Mouse (Mus musculus) adrenal gland, postnatal 36 days (tissue): ENCODE measurements at regions not wholly inside any gene's neighbourhood (a gene's known extent, or its start where the extent isn't known, plus 50 kb on each side); places are given as distances from the start of the nearest gene placed in this dataset.

Experiments
- DNase-seq, 2 experiments: peaks; one replicate each; pipeline ENCODE4 v3.0.0; 2021; ENCODE audit warnings: mixed read lengths in 1 of 2

DNA sequence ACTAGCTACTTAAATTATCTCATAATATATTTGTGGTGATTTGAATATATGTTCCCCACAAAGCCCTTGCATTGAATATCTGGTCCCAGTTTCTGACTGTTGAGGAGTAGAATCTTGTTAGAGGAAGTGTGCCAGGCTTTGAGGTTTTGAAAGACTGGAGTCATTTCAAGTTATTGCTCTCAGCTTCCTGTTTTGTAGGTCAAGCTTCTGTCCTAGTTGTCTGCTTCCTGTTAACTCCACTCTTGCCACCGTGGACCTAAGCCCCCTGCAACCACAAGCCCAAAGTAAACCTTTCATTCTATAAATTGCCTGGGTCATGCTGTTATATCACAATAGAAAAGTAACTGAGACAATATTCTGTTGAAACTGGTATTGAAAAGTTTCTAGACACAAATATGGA is 1232.3 kb upstream of the Lrrc6 start:
- no peak for DNase-seq

DNA sequence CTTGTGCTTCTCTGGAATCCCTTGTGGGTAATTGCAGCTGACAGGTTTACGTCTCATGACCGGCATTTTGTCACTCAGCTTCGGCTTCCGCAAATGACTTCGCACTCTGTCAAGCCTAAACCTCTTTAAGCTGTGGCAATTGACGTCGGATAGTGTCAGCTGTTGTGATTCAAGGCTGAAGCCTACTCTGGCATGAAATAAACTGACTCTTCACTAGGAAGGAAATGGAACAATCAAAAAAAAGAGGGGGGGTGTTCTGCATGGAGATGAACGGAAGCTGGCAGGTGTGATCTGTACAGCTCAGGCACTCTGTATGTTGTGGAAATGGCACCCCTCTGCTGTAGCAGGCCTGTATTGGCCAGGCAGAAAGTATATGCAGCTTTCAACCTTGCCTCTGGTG is 1228.8 kb upstream of the Lrrc6 start:
- DNase-seq: no peak

DNA sequence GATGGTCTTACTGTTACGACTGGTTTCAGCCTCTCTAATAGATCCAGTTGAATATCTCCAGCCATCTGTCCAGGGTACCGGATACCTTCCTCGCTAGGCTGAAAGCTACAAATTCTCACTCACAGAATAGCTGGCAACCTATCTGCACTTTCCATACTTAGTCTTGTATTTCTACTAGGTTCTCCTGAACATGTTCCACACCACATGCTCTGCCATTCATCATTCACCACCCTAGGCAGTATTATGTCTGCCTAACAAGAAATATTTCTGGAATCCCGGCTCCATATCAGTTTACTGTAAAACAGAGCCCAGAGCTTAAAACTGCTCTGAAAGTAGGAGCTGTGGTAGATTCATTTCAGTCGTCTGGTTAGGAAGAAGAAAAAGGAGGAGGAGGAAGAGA is 1224.5 kb upstream of the Lrrc6 start:
- no peak for DNase-seq

DNA sequence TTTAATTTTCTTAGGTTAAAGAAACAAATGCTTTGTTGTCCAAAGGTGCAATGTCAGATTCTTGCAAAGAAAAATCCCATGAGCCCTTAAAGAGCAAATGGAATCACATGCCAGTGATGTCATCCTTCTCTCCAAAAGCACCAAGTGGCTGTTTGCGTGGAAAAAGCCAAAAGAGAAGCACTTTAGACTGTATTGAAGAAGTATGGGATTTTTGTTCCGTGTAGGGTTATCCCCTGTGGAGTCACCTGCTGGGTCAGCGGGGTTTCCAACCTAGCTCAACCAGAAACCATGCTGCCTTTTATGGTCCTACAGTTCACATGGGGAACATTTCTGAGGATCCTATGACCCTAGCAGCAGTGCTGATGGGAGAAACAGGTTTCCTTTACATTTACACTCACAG is 1213.5 kb upstream of the Lrrc6 start:
- no peak for DNase-seq

DNA sequence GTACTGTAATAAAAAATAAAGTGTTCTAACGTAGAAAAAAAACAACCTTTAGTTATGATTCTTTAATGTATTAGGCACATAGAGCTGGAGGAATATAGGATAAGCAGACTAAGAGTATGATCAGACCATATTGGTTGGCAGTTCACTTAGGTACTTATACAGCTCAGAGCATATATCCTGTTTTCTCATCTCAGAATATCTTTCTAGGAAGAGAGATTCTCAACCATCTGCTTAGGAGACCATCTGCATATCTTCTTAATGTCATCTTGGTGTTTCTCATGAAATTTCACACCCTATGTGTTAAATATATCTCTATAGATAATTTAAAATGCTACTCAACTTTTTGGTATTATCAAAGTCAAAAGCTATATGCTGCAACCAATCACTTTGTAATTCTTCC is 1185.4 kb upstream of the Lrrc6 start:
- no peak for DNase-seq

DNA sequence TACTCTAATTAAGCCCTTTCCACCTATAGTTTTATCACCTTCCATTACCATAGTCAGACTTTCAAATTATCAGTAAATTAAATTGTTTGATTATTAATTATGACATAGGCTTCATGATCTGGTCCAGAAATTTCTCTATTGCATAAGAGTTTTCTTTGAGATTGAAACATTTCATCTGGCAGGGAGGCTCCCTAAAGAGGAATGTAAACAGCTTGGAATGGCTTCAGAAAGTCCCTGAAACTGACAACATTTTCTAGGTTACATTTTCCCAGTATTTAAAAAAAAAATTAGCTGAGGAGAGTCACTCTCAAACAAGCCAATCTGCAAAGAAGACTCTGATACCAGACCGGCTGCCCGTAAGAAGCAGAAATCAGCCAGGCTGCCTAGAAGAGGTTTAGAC is 1172.6 kb upstream of the Lrrc6 start:
- no peak for DNase-seq

DNA sequence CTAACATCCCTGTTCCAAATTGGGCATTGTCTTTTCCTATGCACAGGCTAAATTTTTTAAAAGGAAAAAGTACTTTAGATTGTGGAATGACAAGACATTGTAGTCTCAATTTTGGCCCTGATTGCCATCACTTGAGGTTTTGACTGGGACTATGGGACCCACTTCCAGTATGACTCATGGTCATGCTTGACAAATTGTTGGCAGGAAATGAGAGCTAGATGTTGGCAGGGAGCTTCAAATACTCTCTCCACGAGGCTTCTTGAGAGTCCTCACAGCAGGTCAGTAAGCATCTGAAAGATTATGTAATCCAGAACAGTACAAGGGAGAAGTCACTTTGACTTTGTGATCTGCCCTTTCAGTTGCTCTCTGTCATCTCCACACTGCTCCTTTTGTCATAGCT is 1135.4 kb upstream of the Lrrc6 start:
- DNase-seq: peak in 1 of 2 experiments; percentile 3

DNA sequence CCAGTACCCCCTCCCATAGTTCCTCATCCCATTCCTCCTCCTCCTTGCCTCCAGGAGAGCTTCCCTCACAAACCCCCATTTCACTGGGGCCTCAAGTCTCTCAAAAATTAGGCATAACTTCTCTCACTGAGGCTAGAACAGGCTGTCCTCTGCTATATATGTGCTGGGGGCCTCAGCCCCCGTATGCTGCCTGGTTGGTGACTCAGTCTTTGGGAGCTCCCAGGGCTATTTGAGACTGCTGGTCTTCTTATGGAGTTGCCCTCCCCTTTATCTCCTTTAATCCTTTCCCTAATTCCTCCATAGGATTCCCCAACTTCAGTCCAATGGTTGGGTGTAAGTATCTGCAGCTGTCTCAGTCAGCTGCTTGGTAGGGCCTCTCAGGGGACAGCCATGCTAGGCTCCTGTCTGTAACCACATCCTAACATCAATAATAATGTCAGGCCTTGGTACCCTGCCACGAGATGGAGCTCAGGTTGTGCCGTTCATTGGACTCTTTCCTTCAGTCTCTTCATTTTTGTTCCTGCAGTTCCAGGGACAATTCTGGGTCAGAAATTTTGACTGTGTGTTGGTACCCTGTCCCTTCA is 1126.1 kb upstream of the Lrrc6 start:
- DNase-seq: no peak

DNA sequence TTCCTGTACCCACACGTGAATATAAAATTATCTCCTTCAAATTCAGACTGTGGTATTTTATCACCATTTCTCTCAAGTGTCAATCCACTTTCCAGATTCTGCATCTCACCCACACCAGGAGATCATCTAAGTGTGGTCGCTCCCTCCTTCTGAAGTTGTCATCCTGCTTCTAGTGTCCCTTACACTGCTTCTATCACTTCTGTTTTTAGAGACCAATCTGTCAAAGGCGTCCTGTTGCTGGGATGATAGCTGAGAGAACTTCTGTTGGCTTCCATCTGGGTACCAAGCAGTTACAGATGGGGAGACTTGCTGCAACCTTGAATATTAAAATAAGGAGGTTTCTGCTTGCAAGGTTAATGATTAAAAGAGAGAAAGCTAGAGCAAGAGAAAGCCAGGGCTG is 1111.2 kb upstream of the Lrrc6 start:
- no peak for DNase-seq

DNA sequence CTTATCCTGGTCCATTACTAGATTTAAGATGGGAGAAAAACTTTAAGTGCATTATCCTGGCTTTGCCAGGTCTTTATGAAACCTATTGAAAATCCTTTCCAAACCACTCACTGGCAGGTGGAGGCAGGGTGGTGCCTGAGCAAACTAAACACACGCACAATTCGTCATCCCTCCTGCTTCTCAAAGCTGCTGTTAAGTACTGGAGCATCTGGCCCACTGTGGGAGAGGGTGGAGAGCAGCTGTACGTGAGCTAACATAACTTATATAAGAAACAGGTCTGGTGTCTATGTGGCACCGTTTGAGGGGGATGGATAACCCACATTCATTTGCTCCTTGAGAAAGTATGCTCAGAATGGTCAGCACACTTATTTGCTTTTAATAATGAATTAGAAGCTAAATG is 1097.7 kb upstream of the Lrrc6 start:
- DNase-seq: no peak

DNA sequence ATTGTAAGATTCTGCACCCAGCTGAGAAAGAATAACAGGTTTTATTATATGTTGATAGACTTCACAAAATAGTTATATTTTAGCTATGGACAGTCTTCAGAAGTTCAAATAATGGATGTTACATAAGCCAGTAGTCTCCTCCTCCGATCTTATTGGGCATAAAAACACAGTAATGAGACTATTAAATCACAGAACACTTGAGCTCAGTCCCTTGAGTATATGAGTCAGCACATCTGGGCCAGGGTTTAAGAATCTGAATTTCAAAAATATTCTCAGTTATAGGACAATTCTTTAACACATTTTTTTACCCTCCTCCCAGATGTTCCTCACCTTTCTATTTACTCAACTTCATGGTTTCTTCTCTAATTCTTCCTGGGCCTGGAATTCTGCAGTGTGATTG is 1075.9 kb upstream of the Lrrc6 start:
- no peak for DNase-seq

DNA sequence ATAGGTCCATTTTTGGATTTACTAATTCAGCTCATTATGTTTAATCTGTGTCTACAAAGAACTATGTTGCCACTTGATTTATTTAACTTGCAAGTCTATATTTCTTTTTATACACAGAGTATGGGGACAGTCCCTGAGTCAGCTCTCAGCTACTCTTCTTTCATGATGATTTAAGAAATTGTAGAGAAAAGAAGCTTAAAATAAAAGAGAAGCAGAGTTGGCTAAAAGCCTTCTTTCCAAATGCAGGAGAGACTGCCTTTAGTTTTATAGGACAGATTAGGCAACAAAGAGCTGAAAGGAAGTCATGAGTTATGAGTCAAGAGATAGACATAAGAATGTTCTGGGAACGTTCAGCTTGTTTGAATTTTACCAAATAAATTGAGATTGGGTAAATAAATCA is 1070.9 kb upstream of the Lrrc6 start:
- no peak for DNase-seq

DNA sequence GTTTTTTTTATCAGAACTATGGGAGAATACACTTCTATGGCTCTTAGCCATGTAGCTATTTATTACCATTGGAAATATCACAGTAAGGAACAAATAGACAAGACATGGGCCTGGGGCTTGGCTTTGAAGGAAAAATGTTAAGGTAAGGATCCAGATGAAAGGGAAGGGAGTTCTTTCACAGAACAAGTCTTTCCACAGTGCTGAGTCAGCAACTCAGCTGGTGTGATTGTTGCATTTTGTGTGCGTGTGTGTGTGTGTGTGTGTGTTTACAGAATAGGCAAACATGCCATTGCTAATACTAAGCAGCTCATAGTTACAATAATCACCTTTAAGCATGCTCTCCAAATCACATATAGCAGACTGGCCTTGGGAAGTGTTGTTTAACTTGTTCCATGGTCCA is 1056.6 kb upstream of the Lrrc6 start:
- DNase-seq: no peak

DNA sequence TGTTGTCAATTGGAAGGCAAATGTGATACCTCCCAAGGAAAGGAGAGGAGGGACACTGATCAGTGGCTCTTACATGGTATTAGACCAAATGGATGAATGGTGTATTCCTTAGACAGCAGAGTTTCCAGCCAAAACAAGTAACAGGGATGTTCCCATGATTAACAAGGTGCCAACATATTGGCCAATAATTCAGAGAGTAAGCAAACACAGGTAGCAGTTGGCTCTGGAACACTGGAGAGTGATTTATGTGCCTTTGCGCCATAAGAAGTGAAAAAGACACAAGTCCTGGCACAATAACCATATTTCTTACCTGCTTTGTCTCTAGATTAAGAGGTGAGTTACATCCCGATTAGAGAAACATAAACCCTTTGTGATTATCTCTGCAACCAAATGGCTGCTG is 1051.2 kb upstream of the Lrrc6 start:
- DNase-seq: no peak

DNA sequence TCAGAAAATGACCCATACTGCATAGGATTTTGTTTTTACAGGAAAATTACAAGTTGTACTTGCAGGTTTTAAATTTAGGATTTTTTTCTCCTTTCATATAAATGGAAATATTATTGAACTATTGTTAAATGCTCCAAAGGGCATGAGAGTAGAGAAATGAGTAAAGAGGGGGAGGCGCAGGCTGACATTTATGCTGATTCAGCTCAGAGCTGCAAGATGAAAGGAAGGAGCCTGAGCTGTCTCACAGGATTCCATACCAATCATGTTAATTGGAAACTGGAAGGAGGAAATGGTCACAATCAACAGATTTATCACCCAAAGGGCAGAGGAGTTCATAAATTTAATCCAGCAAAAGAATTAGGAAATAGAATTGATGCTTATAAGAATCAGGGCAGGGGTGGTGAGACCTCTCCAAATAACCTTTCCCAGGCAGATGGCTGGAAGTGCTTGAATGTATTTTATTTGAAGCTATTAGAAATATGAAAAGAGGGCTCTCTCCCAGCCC is 1046.2 kb upstream of the Lrrc6 start:
- no peak for DNase-seq

DNA sequence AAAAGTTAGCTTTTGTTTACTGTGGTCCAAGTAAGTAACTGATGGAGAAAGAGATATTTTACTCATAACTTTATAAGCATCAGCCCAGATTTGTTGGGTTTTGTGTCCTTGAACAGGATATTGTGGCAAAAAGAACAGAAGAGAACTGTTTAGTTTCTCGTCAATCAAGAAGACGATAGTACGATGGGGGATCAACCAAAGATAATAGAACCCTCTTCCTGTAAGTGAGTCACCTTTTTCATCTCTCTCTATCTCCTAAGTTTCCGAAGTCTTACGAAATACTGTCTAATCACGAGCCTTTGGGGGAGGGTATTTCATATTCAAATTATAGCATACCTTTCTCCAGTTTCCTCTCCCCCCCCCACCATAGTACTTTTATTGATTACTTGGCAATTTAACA is 1045.0 kb upstream of the Lrrc6 start:
- no peak for DNase-seq

DNA sequence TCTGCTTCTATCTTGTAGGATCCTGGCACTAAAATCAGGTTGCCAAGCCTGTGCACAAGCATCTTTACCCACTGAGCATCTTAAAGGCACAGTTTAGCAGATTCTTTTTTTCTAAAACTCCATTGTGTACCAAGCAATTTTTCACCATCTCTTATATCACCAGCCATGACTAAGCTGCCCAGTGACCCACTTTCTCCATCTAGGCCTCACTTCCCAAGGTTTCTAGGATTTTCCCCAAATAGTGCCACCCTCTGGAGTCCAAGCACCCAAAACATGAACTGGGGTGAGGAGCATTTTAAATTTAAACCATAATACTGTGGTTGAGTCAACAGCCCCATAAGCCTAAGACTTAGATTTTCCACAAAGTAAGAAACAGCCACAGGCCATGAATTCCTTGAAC is 1013.0 kb upstream of the Lrrc6 start:
- no peak for DNase-seq

DNA sequence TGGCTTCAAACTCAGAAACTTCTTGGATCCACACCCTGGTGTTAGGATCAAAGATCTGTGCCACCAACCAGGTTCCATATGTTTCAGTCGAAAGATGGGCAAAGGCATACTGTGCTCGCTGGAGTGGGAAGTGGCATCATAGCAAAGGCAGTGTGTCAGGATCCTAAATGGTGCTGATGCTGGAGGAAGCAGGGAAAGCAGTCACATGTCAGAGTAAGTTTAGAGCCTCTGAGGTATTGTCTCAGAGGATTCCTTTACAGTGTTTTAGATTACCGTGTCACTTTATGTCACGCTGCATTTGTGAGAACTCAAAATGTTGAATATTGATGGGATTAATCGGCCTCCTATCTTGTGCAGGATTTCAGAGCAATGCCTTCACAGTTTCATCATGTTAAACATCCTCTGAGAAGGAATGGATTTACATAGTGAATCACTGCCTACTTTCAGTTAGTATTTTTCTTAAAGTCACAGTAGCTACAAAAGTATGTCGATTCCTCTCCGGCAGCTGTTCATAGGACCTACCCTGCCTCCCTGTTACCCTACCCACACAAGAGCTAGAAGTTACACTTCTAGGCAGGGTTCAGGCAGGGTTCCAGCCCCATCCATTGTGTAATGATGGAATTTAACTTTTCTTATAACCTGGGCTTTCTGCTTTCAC is 994.4 kb upstream of the Lrrc6 start:
- DNase-seq: no peak

DNA sequence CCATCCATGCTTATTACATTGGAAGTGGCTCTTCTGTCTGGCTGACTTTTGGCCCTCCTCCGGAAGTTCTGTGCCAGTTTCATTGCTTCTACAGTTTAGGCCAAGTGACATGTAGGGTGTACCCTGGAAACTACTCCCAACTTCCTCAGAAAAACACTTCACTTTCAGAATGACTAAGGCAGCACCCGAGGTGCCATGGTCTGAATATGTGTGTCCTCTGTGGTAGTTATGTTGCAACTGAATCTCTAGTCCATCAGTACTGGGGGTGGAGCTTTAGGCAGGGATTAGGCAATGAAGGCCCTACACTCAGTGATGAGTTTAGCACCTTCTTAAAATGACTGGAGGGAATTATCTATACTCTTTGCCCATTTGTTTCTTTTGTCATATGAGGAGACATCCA is 981.0 kb upstream of the Lrrc6 start:
- no peak for DNase-seq

DNA sequence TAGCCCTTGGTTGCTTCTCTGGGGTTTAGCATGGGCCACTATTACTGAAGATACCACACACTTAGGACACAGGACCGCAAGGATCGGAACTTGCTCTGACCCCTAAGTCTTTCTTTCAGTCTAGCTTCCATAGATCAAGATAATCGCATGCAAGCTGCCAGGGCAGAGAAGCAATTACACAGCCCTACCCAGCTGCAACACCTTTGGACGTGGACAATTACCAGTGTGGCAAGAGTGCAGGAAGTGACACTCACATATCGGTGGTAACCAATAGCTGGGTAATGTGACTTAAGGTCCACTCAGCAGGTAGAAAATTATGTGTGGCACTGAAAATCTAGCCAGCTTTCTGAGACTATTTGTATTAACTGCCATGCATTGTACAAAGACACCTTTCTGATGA is 973.6 kb upstream of the Lrrc6 start:
- no peak for DNase-seq

DNA sequence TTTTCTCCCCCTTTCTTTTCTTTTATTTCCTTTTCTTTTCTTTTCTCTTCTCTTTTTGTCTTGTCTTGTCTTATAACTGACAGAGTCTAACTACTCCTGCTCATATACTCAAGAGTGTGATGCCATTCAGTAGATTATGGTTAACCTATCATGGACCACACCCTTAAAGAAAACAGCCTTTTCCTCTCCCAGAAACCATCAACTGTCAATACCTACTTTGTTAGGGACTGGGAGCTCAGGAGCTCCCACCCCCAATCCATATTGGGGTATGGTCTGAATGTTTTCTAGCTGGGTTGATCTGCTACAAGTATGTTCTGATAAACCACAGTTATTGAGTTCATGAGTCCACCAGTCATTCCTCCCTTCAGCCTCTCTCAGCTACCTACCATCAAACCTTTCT is 972.3 kb upstream of the Lrrc6 start:
- no peak for DNase-seq

DNA sequence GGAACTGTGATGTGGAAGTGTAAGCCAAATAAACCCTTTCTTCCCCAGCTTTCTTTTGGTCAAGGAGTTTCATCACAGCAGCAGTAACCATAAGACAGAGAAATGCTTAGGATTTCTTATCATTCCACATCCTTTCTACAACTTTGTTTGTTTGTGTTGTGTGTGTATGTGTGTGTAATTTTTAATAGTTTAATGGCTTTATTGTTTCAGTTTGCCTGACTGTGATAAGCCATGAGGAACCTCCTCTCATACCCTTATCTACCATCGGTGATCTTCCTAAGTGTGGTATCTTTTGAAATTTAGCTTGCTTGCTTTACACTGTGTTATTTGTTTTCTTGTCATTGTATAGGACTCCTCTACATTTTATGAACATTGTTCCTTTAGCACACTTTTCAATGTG is 970.6 kb upstream of the Lrrc6 start:
- DNase-seq: no peak

DNA sequence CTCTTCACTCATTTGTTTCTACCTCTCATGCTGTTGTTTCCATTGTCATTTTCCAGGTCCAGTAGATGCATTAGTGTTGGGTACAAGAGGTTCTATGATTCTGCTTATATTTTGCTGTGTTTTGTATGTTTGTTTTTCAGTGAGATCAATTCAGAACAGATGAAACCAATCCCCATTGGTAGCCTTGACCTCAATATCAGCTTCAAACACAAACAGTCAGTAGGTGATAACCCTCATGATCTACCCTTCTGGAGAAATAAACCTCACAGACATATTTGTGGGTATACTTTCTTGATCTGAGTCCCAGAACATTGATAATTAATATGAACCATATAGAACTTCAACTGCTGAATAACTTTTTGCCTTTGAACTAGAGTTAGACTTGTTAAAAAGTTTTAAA is 969.3 kb upstream of the Lrrc6 start:
- no peak for DNase-seq
